ENCODE assay signal across 32 mouse cellular contexts in genomic region chr1:24257961-24258360, GRCm38 (mm10).
"Had no signal": no experiment of that assay in that cellular context is flagged by ENCODE, and none has a peak within 500 bp of the region (broad histone marks: within the 10 kb centered on the region; RNA-seq: fewer than 3 reads in every experiment).

No protein-coding gene starts in this region.

- H3K9me3 ChIP-seq: heart, embryonic 12.5 days; heart, embryonic 13.5 days; heart, embryonic 15.5 days; hindbrain, embryonic 10.5 days; hindbrain, embryonic 12.5 days; hindbrain, embryonic 13.5 days; hindbrain, embryonic 15.5 days; intestine, embryonic 15.5 days; kidney, embryonic 15.5 days had no signal

- ATAC-seq: inflammation-experienced regulatory T-cells, adult 6 months; intestine, embryonic 15.5 days; intestine, embryonic 16.5 days; intestine, postnatal 0 days had no signal

- H3K36me3 ChIP-seq: heart, embryonic 12.5 days; heart, embryonic 13.5 days; heart, embryonic 15.5 days; hindbrain, embryonic 10.5 days; hindbrain, embryonic 12.5 days; hindbrain, embryonic 13.5 days; hindbrain, embryonic 15.5 days; intestine, embryonic 15.5 days; kidney, embryonic 15.5 days had no signal

- H3K27ac ChIP-seq: heart, embryonic 13.5 days; heart, embryonic 15.5 days; hindbrain, embryonic 10.5 days; hindbrain, embryonic 12.5 days; hindbrain, embryonic 13.5 days; hindbrain, embryonic 14.5 days; hindbrain, embryonic 15.5 days; intestine, embryonic 15.5 days; kidney, embryonic 15.5 days; kidney, postnatal 0 days; layer of hippocampus, adult 2 months; left cerebral cortex, adult 2 months had no signal

- H3K4me3 ChIP-seq: heart, embryonic 12.5 days; heart, embryonic 13.5 days; heart, embryonic 15.5 days; hindbrain, embryonic 10.5 days; hindbrain, embryonic 12.5 days; hindbrain, embryonic 13.5 days; hindbrain, embryonic 15.5 days; intestine, embryonic 15.5 days; kidney, embryonic 15.5 days; layer of hippocampus, adult 2 months; left cerebral cortex, adult 2 months had no signal

- DNase-seq: heart, postnatal 10 days; heart, postnatal 14 days; heart, postnatal 36 days; heart, postnatal 4 days; kidney, adult 11 months; kidney, adult 18-20 months; kidney, adult 2 months; kidney, adult 8-10 months; kidney, adult 9 months; kidney, postnatal 10 days; kidney, postnatal 14 days; kidney, postnatal 25 days; kidney, postnatal 36 days; kidney, postnatal 4 days; layer of hippocampus, adult 9-11 months; layer of hippocampus, postnatal 36 days had no signal

- H3K9ac ChIP-seq: heart, embryonic 12.5 days; heart, embryonic 13.5 days; heart, embryonic 15.5 days; hindbrain, embryonic 12.5 days; hindbrain, embryonic 13.5 days; hindbrain, embryonic 14.5 days; hindbrain, embryonic 15.5 days; intestine, embryonic 15.5 days; kidney, embryonic 15.5 days had no signal

- H3K4me1 ChIP-seq: heart, embryonic 12.5 days; heart, embryonic 13.5 days; heart, embryonic 15.5 days; hindbrain, embryonic 10.5 days; hindbrain, embryonic 12.5 days; hindbrain, embryonic 13.5 days; hindbrain, embryonic 15.5 days; intestine, embryonic 15.5 days; kidney, embryonic 15.5 days had no signal

- H3K27me3 ChIP-seq: heart, embryonic 12.5 days; heart, embryonic 13.5 days; heart, embryonic 15.5 days; hindbrain, embryonic 12.5 days; hindbrain, embryonic 13.5 days; hindbrain, embryonic 15.5 days; intestine, embryonic 15.5 days; kidney, embryonic 15.5 days had no signal

- H3K4me2 ChIP-seq: heart, embryonic 12.5 days; heart, embryonic 13.5 days; heart, embryonic 15.5 days; hindbrain, embryonic 12.5 days; hindbrain, embryonic 13.5 days; hindbrain, embryonic 14.5 days; hindbrain, embryonic 15.5 days; intestine, embryonic 15.5 days; kidney, embryonic 15.5 days had no signal
